In the genomic region with DNA sequence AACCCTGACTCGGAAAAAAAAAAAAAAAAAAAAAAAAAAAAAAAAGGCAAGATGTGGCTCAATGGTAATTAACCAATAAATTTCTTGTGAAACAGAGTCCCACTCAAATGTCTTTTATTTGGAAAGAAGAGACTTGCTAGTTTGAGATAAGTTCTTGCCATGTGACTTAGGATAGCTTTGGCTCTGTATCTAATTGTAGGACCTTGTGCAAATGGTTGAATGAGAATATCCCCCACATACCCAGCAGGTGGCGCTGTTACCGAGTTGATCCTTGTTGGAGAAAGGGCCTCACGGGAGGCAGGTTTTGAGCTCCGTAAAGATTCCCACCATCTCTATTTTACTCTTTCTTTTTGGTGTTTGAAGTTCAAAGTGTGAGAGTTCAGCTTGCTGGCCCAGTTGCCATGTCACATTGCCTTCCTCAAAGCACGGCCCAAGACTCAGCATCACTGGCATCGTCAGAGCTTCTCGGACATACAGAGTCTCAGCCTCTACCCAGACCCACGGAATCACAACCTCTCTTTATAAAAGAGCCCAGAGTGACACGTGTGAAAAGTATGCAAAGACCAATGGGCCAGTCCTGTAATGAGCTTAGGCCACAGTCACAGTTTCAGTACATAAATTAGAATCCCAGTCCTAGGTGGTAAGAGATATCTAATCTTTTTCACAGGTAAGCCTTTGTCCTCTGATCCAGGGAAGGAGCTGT, we compare ENCODE assay signal across 8 mouse cellular contexts. TPM values are rescaled to one million over a fixed set of nuclear protein-coding genes. Genes with fewer than 3 reads are reported as not detected.
DNase-seq lines count a peak whose midpoint lies in the region; ATAC-seq and TF ChIP-seq lines count a peak whose summit lies in the region.

No protein-coding gene starts in this region.

- no peaks in the 10 kb centered on the region for H3K36me3 ChIP-seq in G1E (replicated peaks)
- H3K36me3 ChIP-seq in forebrain, embryonic 16.5 days (ENCODE audit: control insufficient read depth, insufficient read depth), result no peaks in the 10 kb centered on the region
- no peaks in the 10 kb centered on the region for H3K36me3 ChIP-seq in liver, postnatal 0 days (replicated peaks; ENCODE audit: insufficient read depth, low read length)
- no peaks in the 10 kb centered on the region for H3K36me3 ChIP-seq in neural tube, embryonic 13.5 days

- H3K4me1 ChIP-seq in G1E (ENCODE audit: insufficient read depth, low read depth, low read length), result peaks cover 43% of the 10 kb centered on the region
- no peaks in the 10 kb centered on the region for H3K4me1 ChIP-seq in forebrain, embryonic 16.5 days (replicated peaks; ENCODE audit: control insufficient read depth, insufficient read depth, low read length)
- peaks cover 6% of the 10 kb centered on the region; the same call in 1 of the 2 replicates for H3K4me1 ChIP-seq in liver, postnatal 0 days (ENCODE audit: insufficient read depth)
- H3K4me1 ChIP-seq in neural tube, embryonic 13.5 days (replicated peaks), result peaks cover 4% of the 10 kb centered on the region

- 0 out of 2 replicates have a peak, but pooled peaks have one; percentile 46 for ATAC-seq in G1E (ENCODE audit: extremely low read depth, insufficient number of reproducible peaks, low FRiP score, poor library complexity, severe bottlenecking)
- peak; percentile 73 for ATAC-seq in forebrain, embryonic 16.5 days
- peak; percentile 62 for ATAC-seq in liver, postnatal 0 days
- ATAC-seq in neural tube, embryonic 13.5 days (ENCODE audit: low read depth), result 0 out of 2 replicates have a peak, but pooled peaks have one; percentile 61

- no peak overlapping the region; the same call in 1 of the 2 replicates for H3K4me3 ChIP-seq in G1E (ENCODE audit: low read depth, low read length)
- no peak overlapping the region for H3K4me3 ChIP-seq in forebrain, embryonic 16.5 days (replicated peaks; ENCODE audit: low read length)
- no peak overlapping the region for H3K4me3 ChIP-seq in liver, postnatal 0 days (ENCODE audit: low read depth, low read length)
- no peak overlapping the region for H3K4me3 ChIP-seq in neural tube, embryonic 13.5 days

- H3K9ac ChIP-seq in forebrain, embryonic 16.5 days (replicated peaks; ENCODE audit: low read depth, low read length), result no peak overlapping the region
- H3K9ac ChIP-seq in liver, postnatal 0 days (replicated peaks), result no peak overlapping the region
- no peak overlapping the region for H3K9ac ChIP-seq in neural tube, embryonic 13.5 days

- TF ChIP-seq CTCF in G1E (IDR thresholded peaks at IDR 0.05; ENCODE audit: low read depth, low read length), result peak; percentile 76
- peak; percentile 92 for TF ChIP-seq CTCF in liver, postnatal 0 days (IDR thresholded peaks at IDR 0.05; ENCODE audit: low read depth)

- H3K27ac ChIP-seq in forebrain, embryonic 16.5 days (ENCODE audit: low read length), result no peak overlapping the region
- no peak overlapping the region for H3K27ac ChIP-seq in liver, postnatal 0 days (ENCODE audit: low read depth)
- no peak overlapping the region for H3K27ac ChIP-seq in neural tube, embryonic 13.5 days (replicated peaks)

- DNase-seq in G1E (ENCODE audit: low spot score), result peak; percentile 38
- DNase-seq in cerebellum, adult 18-20 months, result peak; percentile 86 to 87
- peak; percentile 33 for DNase-seq in heart, postnatal 25 days (ENCODE audit: low spot score)
- peak; percentile 79 for DNase-seq in large intestine, adult 2 months (ENCODE audit: low read depth, low spot score)
- DNase-seq in liver, postnatal 0 days, result peak; percentile 90
- peak; percentile 96 for DNase-seq in testis, postnatal 10 days (ENCODE audit: low spot score)

- no peak for TF ChIP-seq EP300 in liver, postnatal 0 days (IDR thresholded peaks at IDR 0.05; ENCODE audit: low read depth)

- H3K4me2 ChIP-seq in forebrain, embryonic 16.5 days (ENCODE audit: low read length), result no peak overlapping the region
- H3K4me2 ChIP-seq in liver, postnatal 0 days (ENCODE audit: low read depth, low read length), result peak overlapping the region; percentile 62
- H3K4me2 ChIP-seq in neural tube, embryonic 13.5 days, result peak overlapping the region; percentile 24

- intact Hi-C loops in heart, postnatal 25 days (cut with DNase I), result loop anchor here (1.0 kb wide), 2 partner anchors 91 to 95 kb away; no protein-coding TSS in a partner anchor

- WGBS in forebrain, embryonic 16.5 days, result 29% methylated on average over 10 of the region's 10 CpGs
- WGBS in large intestine, adult 2 months, result 38% methylated on average over 10 of the region's 10 CpGs
- 40% methylated on average over 10 of the region's 10 CpGs for WGBS in liver, postnatal 0 days (ENCODE audit: insufficient replicate concordance)
- 32% methylated on average over 10 of the region's 10 CpGs for WGBS in neural tube, embryonic 13.5 days

- peaks cover 3% of the 10 kb centered on the region; the same call in 1 of the 2 replicates for H3K27me3 ChIP-seq in G1E (ENCODE audit: insufficient read depth, low read length)
- peaks cover 11% of the 10 kb centered on the region for H3K27me3 ChIP-seq in forebrain, embryonic 16.5 days (replicated peaks; ENCODE audit: control insufficient read depth, insufficient read depth, low read length)
- peaks cover 2% of the 10 kb centered on the region; the same call in 1 of the 2 replicates for H3K27me3 ChIP-seq in liver, postnatal 0 days (ENCODE audit: insufficient read depth, low read length)
- peaks cover 47% of the 10 kb centered on the region for H3K27me3 ChIP-seq in neural tube, embryonic 13.5 days

- no peaks in the 10 kb centered on the region for H3K9me3 ChIP-seq in G1E (replicated peaks)
- H3K9me3 ChIP-seq in forebrain, embryonic 16.5 days (ENCODE audit: control insufficient read depth, low read length), result no peaks in the 10 kb centered on the region
- H3K9me3 ChIP-seq in liver, postnatal 0 days (ENCODE audit: low read length), result no peaks in the 10 kb centered on the region
- H3K9me3 ChIP-seq in neural tube, embryonic 13.5 days, result no peaks in the 10 kb centered on the region

RNA-seq across cellular contexts. Expression of a gene that starts 11.1 kb away (rescaled TPM):
- total RNA-seq in G1E (2014; fragmentation: Nextera tagmentation), result not detected in 2 replicates
- total RNA-seq in G1E (2017), result not detected in 2 replicates
- not detected in 2 replicates for polyA plus RNA-seq in G1E (2012)
- 0.22 TPM in 1 of 2 replicates, not detected in the other for polyA plus RNA-seq in forebrain, embryonic 16.5 days (2015; fragmentation: Nextera tagmentation; extraction: Ambion mirVana)
- total RNA-seq in heart, postnatal 25 days (2021), result not detected
- polyA plus RNA-seq in large intestine, adult 2 months (2012; rRNA removed), result 0.24 and 0.48 TPM in 2 replicates
- polyA plus RNA-seq in liver, postnatal 0 days (2015; fragmentation: Nextera tagmentation; extraction: Ambion mirVana), result 0.36 and 0.41 TPM in 2 replicates
- 0.39 and 0.50 TPM in 2 replicates for polyA plus RNA-seq in neural tube, embryonic 13.5 days (2015; fragmentation: Nextera tagmentation; extraction: Ambion mirVana)

RNA-seq across cellular contexts. Expression of a gene that starts 16.3 kb away (rescaled TPM):
- 13.2 and 13.9 TPM in 2 replicates for total RNA-seq in G1E (2014; fragmentation: Nextera tagmentation)
- 10.0 TPM in 2 replicates for total RNA-seq in G1E (2017)
- 14.0 and 14.4 TPM in 2 replicates for polyA plus RNA-seq in G1E (2012)
- polyA plus RNA-seq in forebrain, embryonic 16.5 days (2015; fragmentation: Nextera tagmentation; extraction: Ambion mirVana), result 32.6 and 39.2 TPM in 2 replicates
- total RNA-seq in heart, postnatal 25 days (2021), result 1 to 10 TPM; 6.7 to 7.0 TPM
- polyA plus RNA-seq in large intestine, adult 2 months (2012; rRNA removed), result 14.3 and 18.2 TPM in 2 replicates
- 26.1 and 29.1 TPM in 2 replicates for polyA plus RNA-seq in liver, postnatal 0 days (2015; fragmentation: Nextera tagmentation; extraction: Ambion mirVana)
- polyA plus RNA-seq in neural tube, embryonic 13.5 days (2015; fragmentation: Nextera tagmentation; extraction: Ambion mirVana), result 39.5 and 45.3 TPM in 2 replicates

RNA-seq across cellular contexts. Expression of a gene that starts 16.8 kb away (rescaled TPM):
- total RNA-seq in G1E (2014; fragmentation: Nextera tagmentation), result 1.1 and 1.3 TPM in 2 replicates
- 0.41 and 0.76 TPM in 2 replicates for total RNA-seq in G1E (2017)
- polyA plus RNA-seq in G1E (2012), result 0.90 and 0.91 TPM in 2 replicates
- 0.58 and 1.1 TPM in 2 replicates for polyA plus RNA-seq in forebrain, embryonic 16.5 days (2015; fragmentation: Nextera tagmentation; extraction: Ambion mirVana)
- total RNA-seq in heart, postnatal 25 days (2021), result under 1 TPM; 0.31 to 0.34 TPM
- 1.1 and 1.2 TPM in 2 replicates for polyA plus RNA-seq in large intestine, adult 2 months (2012; rRNA removed)
- polyA plus RNA-seq in liver, postnatal 0 days (2015; fragmentation: Nextera tagmentation; extraction: Ambion mirVana), result 0.97 and 1.7 TPM in 2 replicates
- polyA plus RNA-seq in neural tube, embryonic 13.5 days (2015; fragmentation: Nextera tagmentation; extraction: Ambion mirVana), result 0.50 and 0.55 TPM in 2 replicates

RNA-seq across cellular contexts. Expression of a gene that starts 25.7 kb away (rescaled TPM):
- total RNA-seq in G1E (2014; fragmentation: Nextera tagmentation) (0.83 TPM in 1 of 2 replicates, not detected in the other), G1E (2017) (0.38 TPM in 1 of 2 replicates, not detected in the other)
- polyA plus RNA-seq in G1E (2012), result 0.08 TPM in 1 of 2 replicates, not detected in the other
- not detected in 2 replicates for polyA plus RNA-seq in forebrain, embryonic 16.5 days (2015; fragmentation: Nextera tagmentation; extraction: Ambion mirVana)
- under 1 TPM; 0.45 to 0.73 TPM for total RNA-seq in heart, postnatal 25 days (2021)
- polyA plus RNA-seq in large intestine, adult 2 months (2012; rRNA removed), result 9.8 and 11.8 TPM in 2 replicates
- polyA plus RNA-seq in liver, postnatal 0 days (2015; fragmentation: Nextera tagmentation; extraction: Ambion mirVana), result 9.0 and 10.4 TPM in 2 replicates
- not detected in 2 replicates for polyA plus RNA-seq in neural tube, embryonic 13.5 days (2015; fragmentation: Nextera tagmentation; extraction: Ambion mirVana)

RNA-seq across cellular contexts. Expression of a gene that starts 34.1 kb away (rescaled TPM):
- total RNA-seq in G1E (2014; fragmentation: Nextera tagmentation) (44.0 and 44.6 TPM in 2 replicates), G1E (2017) (22.5 and 22.7 TPM in 2 replicates)
- polyA plus RNA-seq in G1E (2012), result 1.7 and 2.1 TPM in 2 replicates
- 7.7 and 8.1 TPM in 2 replicates for polyA plus RNA-seq in forebrain, embryonic 16.5 days (2015; fragmentation: Nextera tagmentation; extraction: Ambion mirVana)
- 10 to 100 TPM; 56.5 to 58.9 TPM for total RNA-seq in heart, postnatal 25 days (2021)
- 9.6 and 14.3 TPM in 2 replicates for polyA plus RNA-seq in large intestine, adult 2 months (2012; rRNA removed)
- 5.0 and 6.0 TPM in 2 replicates for polyA plus RNA-seq in liver, postnatal 0 days (2015; fragmentation: Nextera tagmentation; extraction: Ambion mirVana)
- polyA plus RNA-seq in neural tube, embryonic 13.5 days (2015; fragmentation: Nextera tagmentation; extraction: Ambion mirVana), result 7.3 and 8.1 TPM in 2 replicates

Comparison
In these comparisons a context has a peak if more than half of its experiments do, and no peak if none do; other contexts are left out.
1. DNase-seq: peak in every context shown above with its lines; median percentile 96 in testis, postnatal 10 days; 90 in liver, postnatal 0 days; 86 in cerebellum, adult 18-20 months; 79 in large intestine, adult 2 months; 38 in G1E; 33 in heart, postnatal 25 days.